Mouse (Mus musculus): ENCODE measurements around the gene Slc38a11.

Slc38a11 gene

GRCm38 (mm10) chr2:65363828-65364497 is at the start of gene Slc38a11:
Slc38a11 (minus strand) TSS chr2:65364034.
- WGBS = 10% methylated on average over 18 of the region's 18 CpGs

DNA sequence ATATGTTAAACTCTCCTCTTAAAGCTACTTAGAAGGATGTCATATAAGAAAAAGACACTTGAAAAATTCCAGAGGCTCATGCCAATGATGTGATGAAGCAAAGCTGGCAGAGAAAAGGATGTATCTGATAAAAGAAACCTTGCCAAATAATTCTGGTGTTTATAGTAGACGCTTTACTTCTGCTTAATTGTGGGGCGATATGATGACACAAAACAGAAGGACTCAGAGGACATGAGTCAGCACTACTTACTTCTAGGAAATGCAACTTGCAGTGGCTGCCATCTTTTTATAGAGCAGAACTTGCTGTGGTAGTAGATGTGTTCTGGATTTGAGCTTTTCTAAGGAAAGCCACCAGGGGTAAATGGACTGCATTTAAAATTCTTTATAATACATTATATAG is 43.3 kb upstream of the Slc38a11 start:
- WGBS = 57% methylated on average over 2 of the region's 2 CpGs

DNA sequence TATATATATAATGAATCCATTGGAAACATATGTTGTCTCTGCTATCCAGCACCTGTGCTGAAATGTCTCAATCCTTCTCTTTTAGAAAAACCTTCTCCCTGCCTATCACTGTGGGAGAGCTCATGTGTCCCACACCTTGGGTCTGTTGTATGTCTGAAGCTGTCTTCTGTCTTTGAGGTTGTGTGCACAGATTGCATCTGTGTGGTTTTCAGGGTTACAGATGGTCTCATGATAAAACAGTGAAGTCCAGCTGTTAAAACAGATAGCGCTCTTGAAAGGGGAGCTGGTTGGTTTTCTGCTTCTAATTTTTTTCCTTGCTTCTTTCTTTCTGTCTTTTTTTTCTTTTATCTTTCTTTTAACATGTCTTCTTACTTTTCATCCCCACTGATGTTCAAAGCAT is 41.6 kb upstream of the Slc38a11 start:
- 70% methylated on average over 1 of the region's 1 CpGs for WGBS

GRCm38 (mm10) chr2:65402001-65402400 is 38.2 kb upstream of the Slc38a11 start:
- WGBS = 76% methylated on average over 5 of the region's 5 CpGs

GRCm38 (mm10) chr2:65399938-65400337 is 36.1 kb upstream of the Slc38a11 start:
- WGBS = 39% methylated on average over 5 of the region's 5 CpGs

- 15% methylated on average over 3 of the region's 3 CpGs for WGBS
These were observed 32.3 kb upstream of the Slc38a11 start for GRCm38 (mm10) chr2:65396128-65396527.

DNA sequence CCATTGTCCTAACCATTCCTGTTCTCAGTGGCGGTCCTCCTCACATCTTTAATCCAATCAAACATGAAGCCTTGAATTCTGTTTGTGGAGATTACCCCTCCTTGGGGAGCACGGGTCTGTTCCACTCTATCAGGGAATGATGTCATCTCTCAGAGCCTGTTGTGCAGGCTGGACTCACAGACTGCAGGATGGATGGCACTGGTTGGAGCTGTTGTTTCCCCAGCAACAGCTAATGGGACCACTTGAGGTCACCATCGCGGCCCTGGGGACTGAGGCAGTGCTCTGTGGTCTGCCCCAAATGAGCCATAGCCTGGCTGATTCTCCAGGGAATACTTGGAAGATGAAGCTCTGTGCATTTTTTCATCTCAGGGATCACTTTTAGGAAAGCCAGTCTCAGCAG is 29.2 kb upstream of the Slc38a11 start:
- WGBS = 66% methylated on average over 4 of the region's 4 CpGs

- WGBS = 84% methylated on average over 6 of the region's 6 CpGs
These were observed 27.5 kb upstream of the Slc38a11 start for GRCm38 (mm10) chr2:65391322-65391721.

- 93% methylated on average over 6 of the region's 6 CpGs for WGBS
These were observed 21.0 kb upstream of the Slc38a11 start for GRCm38 (mm10) chr2:65384815-65385214.

- WGBS = 44% methylated on average over 4 of the region's 4 CpGs
These were observed 18.7 kb upstream of the Slc38a11 start for GRCm38 (mm10) chr2:65382485-65382884.

DNA sequence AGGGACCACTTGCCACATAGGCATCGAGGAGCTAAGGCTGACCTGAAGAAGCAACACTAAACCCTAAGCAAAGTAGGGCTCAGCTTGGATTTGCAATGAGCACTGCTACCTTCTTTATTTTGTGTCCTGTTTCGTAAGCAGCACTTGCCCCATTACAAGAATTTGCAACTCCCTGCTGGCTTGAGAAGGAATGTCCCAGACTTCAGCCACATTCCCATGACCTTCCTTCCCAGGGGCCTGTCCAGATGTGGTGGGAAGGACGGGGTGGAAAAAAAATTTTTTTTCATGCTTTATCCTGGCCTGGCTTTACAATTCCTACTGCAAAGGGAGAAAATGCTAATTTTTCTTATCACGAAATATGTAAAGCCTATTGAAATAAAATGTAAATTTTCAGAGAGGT is 14.6 kb upstream of the Slc38a11 start:
- WGBS = 86% methylated on average over 4 of the region's 4 CpGs

- 82% methylated on average over 5 of the region's 5 CpGs for WGBS
These were observed 10.6 kb upstream of the Slc38a11 start for GRCm38 (mm10) chr2:65374410-65374809.

- WGBS = 67% methylated on average over 4 of the region's 4 CpGs
These were observed 9.2 kb upstream of the Slc38a11 start for GRCm38 (mm10) chr2:65373076-65373475.

DNA sequence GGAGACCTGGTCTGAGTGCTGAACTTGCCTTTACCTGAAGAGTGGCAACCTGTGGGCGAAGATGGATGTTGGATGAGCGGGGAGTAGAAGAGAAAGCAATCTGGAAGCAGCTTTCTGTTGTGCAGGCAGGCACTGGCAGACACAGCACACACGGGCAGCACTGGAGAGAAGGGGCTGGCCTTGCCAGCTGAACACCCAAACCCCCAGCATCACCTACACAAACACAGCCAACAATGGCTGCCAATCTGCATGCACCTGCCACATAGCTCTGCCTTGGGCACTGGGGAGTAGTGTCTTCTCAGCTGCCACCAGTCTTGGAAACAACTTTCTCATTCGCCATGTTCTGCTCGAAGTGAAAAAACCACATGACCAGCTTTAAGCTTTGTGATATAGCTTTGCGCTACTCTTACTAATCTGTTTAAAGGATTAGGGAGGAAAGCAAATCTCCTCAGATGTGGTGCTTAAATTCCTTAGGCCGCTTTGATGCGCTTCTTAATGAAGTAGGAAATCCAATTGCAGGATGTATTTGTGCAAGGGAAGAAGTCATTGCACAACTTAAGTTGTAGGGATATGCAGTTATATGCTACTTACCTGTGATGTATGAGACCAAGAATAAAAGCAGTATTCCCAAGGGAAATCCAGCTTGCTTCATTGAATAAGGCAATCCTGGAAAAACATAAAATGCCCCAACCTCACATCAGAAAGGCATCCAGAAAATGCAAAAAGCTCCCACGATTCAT is 2.9 kb downstream of the Slc38a11 start:
- 87% methylated on average over 9 of the region's 9 CpGs for WGBS

- 67% methylated on average over 4 of the region's 4 CpGs for WGBS
These were observed 16.5 kb downstream of the Slc38a11 start for GRCm38 (mm10) chr2:65347367-65347766.

DNA sequence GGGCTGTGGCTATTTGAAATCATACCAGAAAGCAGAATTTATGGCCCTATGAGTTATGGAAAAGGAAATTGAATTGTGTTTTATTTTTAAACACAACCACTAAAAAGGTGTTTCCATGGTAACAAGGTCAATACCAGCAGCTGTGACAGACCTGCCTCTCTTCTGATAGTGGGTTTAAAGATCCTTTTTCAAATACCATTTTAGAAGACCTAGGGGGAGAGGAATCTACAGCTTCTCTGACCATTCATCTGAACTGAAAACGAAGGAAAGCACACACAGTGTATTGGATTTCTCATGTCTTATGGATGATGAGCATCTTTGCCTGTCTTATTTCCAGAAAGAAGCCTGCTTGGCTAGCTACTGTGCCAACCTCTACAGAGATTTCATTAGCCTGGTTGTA is 16.9 kb downstream of the Slc38a11 start:
- whole genome bisulfite sequencing = 67% methylated on average over 1 of the region's 1 CpGs

DNA sequence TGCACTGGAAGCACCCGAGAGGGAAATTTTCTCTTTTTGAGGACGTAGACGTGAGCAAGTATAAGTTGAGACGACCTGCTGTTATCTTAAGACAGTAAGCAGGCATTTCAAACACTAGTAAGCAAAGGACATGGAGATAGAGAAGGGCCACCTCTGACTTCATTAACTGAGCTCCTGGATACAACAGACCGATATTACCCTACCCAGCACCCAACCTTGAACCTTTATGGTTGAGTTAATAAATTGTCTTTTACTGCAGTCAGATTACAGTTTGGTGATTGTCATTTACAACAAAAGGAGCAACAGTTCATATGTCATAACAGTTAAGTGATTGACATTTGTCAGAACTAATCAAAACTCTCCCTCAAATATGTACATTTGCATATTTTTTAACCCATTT is 17.8 kb downstream of the Slc38a11 start:
- WGBS = 92% methylated on average over 5 of the region's 5 CpGs

GRCm38 (mm10) chr2:65342057-65342456 is 21.8 kb downstream of the Slc38a11 start:
- 69% methylated on average over 10 of the region's 10 CpGs for WGBS

- 88% methylated on average over 3 of the region's 3 CpGs for WGBS
These were observed 23.0 kb downstream of the Slc38a11 start for GRCm38 (mm10) chr2:65340839-65341238.

- WGBS = 18% methylated on average over 14 of the region's 14 CpGs
These were observed 26.3 kb downstream of the Slc38a11 start for GRCm38 (mm10) chr2:65337378-65338140.

GRCm38 (mm10) chr2:65336608-65337007 is 27.2 kb downstream of the Slc38a11 start:
- WGBS = 95% methylated on average over 3 of the region's 3 CpGs

- 86% methylated on average over 9 of the region's 9 CpGs for WGBS
These were observed 29.7 kb downstream of the Slc38a11 start for GRCm38 (mm10) chr2:65334091-65334490.

GRCm38 (mm10) chr2:65331321-65331720 is 32.5 kb downstream of the Slc38a11 start:
- 74% methylated on average over 2 of the region's 2 CpGs for WGBS

Data from cerebral cortex, adult 2 months (tissue).